ENCODE assay signal across 8 mouse cellular contexts in the genomic region with DNA sequence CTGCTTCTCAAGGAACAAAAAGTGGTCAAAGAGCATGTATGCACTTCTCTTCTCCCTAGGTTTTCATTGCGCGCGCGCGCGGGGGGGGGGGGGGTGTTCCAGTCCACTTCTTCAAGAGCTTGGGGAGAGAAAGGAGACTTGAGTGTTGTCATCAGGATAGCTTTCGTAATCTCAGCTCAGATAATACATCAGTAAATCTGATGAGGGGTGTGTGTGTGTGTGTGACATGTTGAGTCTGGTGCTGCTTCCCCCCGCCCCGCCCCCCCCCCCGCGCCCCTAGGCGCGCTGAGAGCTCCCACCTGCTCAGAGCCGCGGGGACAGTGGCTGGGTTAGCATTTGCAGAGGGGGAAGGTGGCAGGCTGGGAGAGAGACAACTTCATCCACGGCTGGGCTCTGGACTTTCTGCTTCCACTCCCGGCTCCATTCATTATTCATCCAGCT. TPM values are rescaled to one million over a fixed set of nuclear protein-coding genes. Genes with fewer than 3 reads are reported as not detected.
DNase-seq lines count a peak whose midpoint lies in the region; ATAC-seq and TF ChIP-seq lines count a peak whose summit lies in the region.

No protein-coding gene starts in this region.

- TF ChIP-seq POLR2A in cortical plate, adult 2 months (IDR thresholded peaks at IDR 0.05; ENCODE audit: extremely low read depth, insufficient read depth, low read length): no peak

- ATAC-seq in hindbrain, embryonic 15.5 days (ENCODE audit: low FRiP score, low read depth): no peak
- ATAC-seq in midbrain, embryonic 14.5 days (ENCODE audit: low FRiP score, low TSS enrichment): no peak

- peak overlapping the region; percentile 94 for H3K4me2 ChIP-seq in hindbrain, embryonic 15.5 days
- peak overlapping the region; percentile 99 for H3K4me2 ChIP-seq in midbrain, embryonic 14.5 days (ENCODE audit: low read length)

- no peaks in the 10 kb centered on the region for H3K36me3 ChIP-seq in hindbrain, embryonic 15.5 days
- no peaks in the 10 kb centered on the region for H3K36me3 ChIP-seq in midbrain, embryonic 14.5 days (ENCODE audit: control insufficient read depth, insufficient read depth, low read length)

- no peaks in the 10 kb centered on the region for H3K9me3 ChIP-seq in hindbrain, embryonic 15.5 days
- no peaks in the 10 kb centered on the region for H3K9me3 ChIP-seq in midbrain, embryonic 14.5 days (ENCODE audit: control insufficient read depth, low read length)

- H3K27ac ChIP-seq in cortical plate, adult 2 months (ENCODE audit: insufficient read depth, low read length): no peak overlapping the region
- no peak overlapping the region for H3K27ac ChIP-seq in hindbrain, embryonic 15.5 days (replicated peaks)
- no peak overlapping the region for H3K27ac ChIP-seq in midbrain, embryonic 14.5 days (replicated peaks; ENCODE audit: low read depth, low read length)

- peak; percentile 6 for DNase-seq in heart, adult 11 months
- no peak for DNase-seq in heart, adult 18-20 months
- DNase-seq in midbrain, embryonic 14.5 days: peak; percentile 43
- no peak for DNase-seq in ovary, postnatal 10 days (ENCODE audit: low spot score)
- DNase-seq in adrenal gland, postnatal 4 days (ENCODE audit: low spot score in 2 of 2): no peak
- DNase-seq in gastrocnemius, adult 8-10 months (ENCODE audit: low spot score in 2 of 2): no peak

- peaks cover 3% of the 10 kb centered on the region; the same call in 1 of the 2 replicates for H3K27me3 ChIP-seq in hindbrain, embryonic 15.5 days
- H3K27me3 ChIP-seq in midbrain, embryonic 14.5 days (ENCODE audit: control insufficient read depth, insufficient read depth, low read length): 0 out of 2 replicates have a peak, but pooled peaks cover 3% of the 10 kb centered on the region

- H3K4me1 ChIP-seq in cortical plate, adult 2 months (ENCODE audit: control insufficient read depth, insufficient read depth, low read length): 0 out of 2 replicates have a peak, but pooled peaks cover 2% of the 10 kb centered on the region
- H3K4me1 ChIP-seq in hindbrain, embryonic 15.5 days (replicated peaks): peaks cover 22% of the 10 kb centered on the region
- H3K4me1 ChIP-seq in midbrain, embryonic 14.5 days (ENCODE audit: control insufficient read depth, insufficient read depth, low read length): peaks cover 19% of the 10 kb centered on the region

- peak overlapping the region; percentile 57 for H3K4me3 ChIP-seq in cortical plate, adult 2 months (ENCODE audit: insufficient read depth, low read length)
- peak overlapping the region; percentile 65 for H3K4me3 ChIP-seq in hindbrain, embryonic 15.5 days
- peak overlapping the region; percentile 61 for H3K4me3 ChIP-seq in midbrain, embryonic 14.5 days (replicated peaks; ENCODE audit: low read depth, low read length)

- TF ChIP-seq CTCF in cortical plate, adult 2 months (IDR thresholded peaks at IDR 0.05; ENCODE audit: extremely low read depth, insufficient read depth, low read length): no peak

- peak overlapping the region; percentile 41 for H3K9ac ChIP-seq in hindbrain, embryonic 15.5 days
- H3K9ac ChIP-seq in midbrain, embryonic 14.5 days (replicated peaks; ENCODE audit: low read length): peak overlapping the region; percentile 65

- under 1% methylated on average over 12 of the region's 17 CpGs for WGBS in hindbrain, embryonic 15.5 days
- 2% methylated on average over 14 of the region's 17 CpGs for WGBS in midbrain, embryonic 14.5 days

RNA-seq across cellular contexts. Expression of gene Fras1, which starts 1.7 kb away (rescaled TPM):
- total RNA-seq in heart, adult 18-20 months (2021): 1 to 10 TPM; 1.0 to 1.6 TPM
- 5.4 and 6.0 TPM in 2 replicates for polyA plus RNA-seq in cortical plate, adult 2 months (2012; rRNA removed)
- polyA plus RNA-seq in hindbrain, embryonic 15.5 days (2015; fragmentation: Nextera tagmentation; extraction: Ambion mirVana): 7.1 TPM in 2 replicates
- polyA plus RNA-seq in midbrain, embryonic 14.5 days (2014; fragmentation: Nextera tagmentation; extraction: Ambion mirVana): 6.3 and 7.8 TPM in 2 replicates
- 10 to 100 TPM; 12.1 to 26.7 TPM for total RNA-seq in adrenal gland, postnatal 4 days (2021)
- 1 to 10 TPM in 3 of 4 experiments, under 1 TPM in 1; 0.48 to 2.3 (median 1.7) TPM for total RNA-seq in gastrocnemius, adult 8-10 months (2022)

Comparison
In these comparisons a context has a peak if more than half of its experiments do, and no peak if none do; other contexts are left out.
1. DNase-seq: peak in heart, adult 11 months (single experiment) and midbrain, embryonic 14.5 days (single experiment); none in heart, adult 18-20 months (0 of 2), ovary, postnatal 10 days (single experiment), adrenal gland, postnatal 4 days (0 of 2) and gastrocnemius, adult 8-10 months (0 of 2).
2. Peak in every context shown above with its lines, with median percentiles within 50 percentile points of each other: H3K4me3 ChIP-seq.